Mouse (Mus musculus): ENCODE measurements at regions not wholly inside any gene's neighbourhood (a gene's known extent, or its start where the extent isn't known, plus 50 kb on each side); places are given as distances from the start of the nearest gene placed in this dataset.
A peak's percentile ranks its signal among the peaks of the same experiment; 100 is the strongest.

GRCm38 (mm10) chr2:51008251-51008533, 140.7 kb downstream of the Rnd3 start:
- no peak for DNase-seq

GRCm38 (mm10) chr2:51007409-51008250, 141.3 kb downstream of the Rnd3 start:
- no peak for DNase-seq

DNA sequence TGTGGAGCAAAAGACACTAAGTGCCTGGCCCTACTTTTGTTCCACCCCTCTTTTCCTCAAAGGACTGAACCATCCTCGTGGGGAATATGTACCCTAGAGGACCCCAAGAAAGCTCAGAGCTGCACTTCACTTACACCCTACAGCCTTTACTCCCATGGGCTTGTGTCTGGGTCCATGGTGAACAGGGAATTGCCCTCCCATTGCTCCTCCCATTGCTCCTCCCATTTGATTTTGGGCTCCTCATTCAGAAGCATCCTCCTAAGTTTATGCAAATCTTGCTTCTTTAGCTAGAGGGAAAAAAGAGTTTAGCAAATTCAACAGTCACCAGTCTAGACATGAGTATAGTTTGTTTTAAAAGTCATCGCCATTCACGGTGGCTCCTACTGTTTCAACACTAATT, 142.1 kb downstream of the Rnd3 start:
- no peak for DNase-seq

GRCm38 (mm10) chr2:51001548-51001947, 147.4 kb downstream of the Rnd3 start:
- DNase-seq: no peak

- no peak for DNase-seq
Measured at GRCm38 (mm10) chr2:50983883-50984410, 165.0 kb downstream of the Rnd3 start.

- DNase-seq: no peak
Measured at GRCm38 (mm10) chr2:50982571-50982970, 166.3 kb downstream of the Rnd3 start.

DNA sequence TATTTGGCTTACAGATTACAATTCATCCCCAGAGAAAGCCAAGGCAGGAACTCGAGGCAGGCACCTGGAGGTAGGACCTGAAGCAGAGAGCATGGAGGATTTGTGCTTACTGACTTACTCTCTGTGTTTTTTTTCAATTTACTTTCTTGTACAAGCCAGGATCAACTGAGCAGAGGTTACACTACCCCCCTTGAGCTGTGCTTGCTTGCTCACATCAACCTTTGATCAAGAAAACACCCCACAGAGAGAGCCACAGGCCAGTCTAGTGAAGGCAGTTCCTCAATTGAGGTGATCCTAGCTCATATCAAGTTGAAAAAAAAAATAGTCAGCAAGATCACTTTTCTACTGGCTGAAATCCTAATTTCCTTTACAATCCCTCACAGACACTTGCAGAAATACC, 170.6 kb downstream of the Rnd3 start:
- DNase-seq: no peak

DNA sequence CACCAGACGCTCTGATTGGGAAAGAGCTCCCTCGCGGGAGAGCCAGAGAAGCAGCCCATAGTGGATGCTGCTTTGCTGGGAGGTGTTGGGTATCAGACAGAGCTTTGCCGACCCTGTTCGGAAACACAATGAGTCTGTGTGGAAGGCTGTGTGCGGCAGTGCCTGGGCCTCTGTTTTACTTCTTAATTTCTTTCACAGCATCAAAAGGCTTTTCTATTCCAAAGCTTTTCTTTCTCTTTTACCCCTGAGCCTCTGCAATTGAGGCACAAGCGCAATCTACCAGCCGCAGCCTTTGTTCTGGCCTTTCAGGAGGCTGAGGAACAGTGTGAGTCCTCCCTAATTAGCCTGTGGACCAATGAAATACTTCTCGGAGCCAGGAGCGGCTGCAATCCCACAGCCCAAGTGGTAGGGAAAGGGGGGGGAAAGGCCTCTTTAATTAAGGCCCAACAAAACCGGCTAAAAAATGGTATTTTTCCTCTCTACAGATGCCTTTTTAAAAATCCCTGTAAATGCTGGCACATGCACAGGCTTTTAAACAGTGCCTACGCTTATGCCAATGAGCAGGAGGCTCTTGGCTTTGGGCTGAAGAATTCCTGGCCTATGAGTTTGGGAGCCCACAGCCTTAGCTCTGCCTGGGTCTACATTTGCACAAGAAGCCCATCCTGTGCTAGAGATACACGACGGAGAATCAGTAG, 177.6 kb downstream of the Rnd3 start:
- no peak for DNase-seq

DNA sequence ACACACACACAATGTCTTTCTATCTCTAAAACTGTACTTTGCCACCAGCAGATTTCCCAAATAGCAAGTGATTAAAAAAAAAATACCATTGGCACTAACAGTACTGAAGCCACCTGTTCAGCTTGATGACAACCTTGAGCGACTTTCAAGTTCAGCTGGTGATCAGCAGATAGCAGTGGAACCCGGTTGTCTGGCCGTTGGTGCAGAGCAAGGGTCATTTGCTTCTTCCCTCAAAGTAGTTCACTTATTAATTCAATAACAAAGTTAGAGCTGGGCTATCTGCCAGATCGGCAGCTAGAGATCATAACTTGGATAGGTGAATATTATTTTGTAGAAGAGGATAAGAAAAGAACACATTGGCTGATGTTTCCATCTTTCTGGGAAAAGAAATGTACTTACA, 180.5 kb downstream of the Rnd3 start:
- no peak for DNase-seq

DNA sequence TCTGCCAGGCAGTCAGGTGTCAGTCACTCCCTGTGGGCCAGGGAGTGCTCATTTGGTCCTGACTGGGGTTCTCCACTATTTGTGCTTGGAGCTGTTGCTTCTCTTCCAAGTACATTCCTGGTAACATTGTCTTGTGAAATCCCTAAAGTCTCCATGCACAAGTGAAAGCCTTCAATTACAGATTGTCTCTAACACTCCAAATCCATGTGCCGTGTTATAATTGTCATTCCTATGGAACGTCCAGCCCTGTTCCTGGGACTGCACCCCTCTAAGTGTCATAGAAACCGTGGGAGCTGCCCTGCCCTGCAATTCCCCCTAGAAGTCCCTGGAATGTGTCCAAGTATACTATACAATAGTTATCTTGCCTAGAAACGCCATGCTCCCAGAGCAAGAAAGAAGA, 181.1 kb downstream of the Rnd3 start:
- DNase-seq: no peak

GRCm38 (mm10) chr2:50967133-50967532, 181.8 kb downstream of the Rnd3 start:
- DNase-seq: no peak

DNA sequence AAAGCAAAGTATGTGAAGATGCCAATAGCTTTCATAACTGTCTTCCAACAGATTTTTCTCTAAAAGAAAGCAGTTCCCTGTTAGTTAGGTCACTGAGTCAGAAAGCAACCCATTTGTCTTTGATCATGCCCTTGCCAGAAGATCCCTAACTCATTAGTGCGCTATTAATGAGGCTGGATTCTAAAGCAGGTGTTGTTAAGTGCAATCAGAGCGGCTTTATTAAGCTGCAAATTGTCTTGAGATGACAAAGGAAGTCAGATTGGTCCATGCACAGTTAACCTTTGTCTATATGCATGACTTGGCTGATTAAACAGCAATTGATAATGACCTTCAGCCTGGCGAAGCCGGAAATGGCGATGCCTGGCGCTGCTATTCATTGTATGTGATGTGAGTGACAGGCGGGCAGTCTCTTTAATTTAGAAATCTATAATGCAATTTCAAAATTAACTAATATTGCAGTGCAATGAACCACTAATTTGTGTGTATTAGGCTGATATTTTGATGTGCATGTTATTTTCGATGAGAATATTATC, 183.4 kb downstream of the Rnd3 start:
- no peak for DNase-seq

- DNase-seq: peak; percentile 8
Measured at GRCm38 (mm10) chr2:50964062-50964461, 184.8 kb downstream of the Rnd3 start.

- DNase-seq: no peak
Measured at GRCm38 (mm10) chr2:50961049-50961448, 187.9 kb downstream of the Rnd3 start.

GRCm38 (mm10) chr2:50959323-50959722, 189.6 kb downstream of the Rnd3 start:
- DNase-seq: no peak

- no peak for DNase-seq
Measured at GRCm38 (mm10) chr2:50954361-50955066, 194.4 kb downstream of the Rnd3 start.

GRCm38 (mm10) chr2:50951027-50951426, 197.9 kb downstream of the Rnd3 start:
- no peak for DNase-seq

- DNase-seq: no peak
Measured at GRCm38 (mm10) chr2:50949717-50950116, 199.2 kb downstream of the Rnd3 start.

- DNase-seq: no peak
Measured at GRCm38 (mm10) chr2:50945526-50945925, 203.4 kb downstream of the Rnd3 start.

DNA sequence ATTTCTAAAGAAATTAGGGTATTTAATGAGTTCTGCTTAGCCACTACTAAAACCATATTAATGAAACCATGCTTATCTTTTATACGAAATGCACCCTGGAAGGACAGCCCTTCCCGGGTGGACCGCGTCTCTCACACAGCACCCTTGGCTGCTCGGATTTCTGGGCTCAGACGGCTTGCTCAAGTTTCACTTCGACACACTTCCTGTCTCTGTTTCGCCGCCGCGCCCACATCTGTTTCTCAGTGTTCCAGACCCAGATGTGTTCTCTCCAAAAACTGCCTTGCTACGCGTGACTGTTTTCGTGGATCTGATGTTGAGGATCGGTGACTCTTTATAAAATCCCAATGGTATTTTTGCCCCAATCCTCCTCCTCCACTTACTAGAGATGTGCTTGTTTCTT, 205.7 kb downstream of the Rnd3 start:
- no peak for DNase-seq

DNA sequence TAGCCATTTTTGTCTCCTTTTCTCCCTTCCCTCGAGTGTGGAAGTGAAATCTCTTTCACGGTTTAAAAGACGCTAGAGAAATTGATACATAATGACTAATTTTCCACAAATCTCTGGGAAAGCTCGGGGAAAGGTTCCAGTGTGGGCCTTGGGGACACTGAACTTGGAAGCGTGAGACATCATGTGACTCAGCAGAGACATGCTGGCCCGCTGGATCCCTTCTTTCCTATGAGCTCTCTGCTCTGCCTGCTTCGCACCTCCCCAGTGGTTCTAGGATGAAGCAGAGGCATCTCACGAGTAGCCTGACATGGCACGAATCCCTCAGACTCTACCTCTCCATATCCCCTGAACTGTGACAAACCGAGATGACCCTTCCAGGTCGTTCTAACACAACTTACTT, 206.2 kb downstream of the Rnd3 start:
- DNase-seq: no peak

- DNase-seq: no peak
Measured at GRCm38 (mm10) chr2:50932936-50933335, 216.0 kb downstream of the Rnd3 start.

- DNase-seq: no peak
Measured at GRCm38 (mm10) chr2:50921002-50921401, 227.9 kb downstream of the Rnd3 start.

Data from liver (tissue).